Mouse (Mus musculus) layer of hippocampus, adult 2 months (tissue): Measurements from ENCODE around the gene Cpt1b. TPM values are rescaled to one million over a fixed set of nuclear protein-coding genes. Genes with fewer than 3 reads are reported as not detected.

Experiments
- DNase-seq, 2 experiments: peaks; one replicate each; pipeline ENCODE4 v3.0.0; 2022; ENCODE audit warnings: low spot score in 2 of 2
- H3K27ac ChIP-seq: fragments of 200-600 bp; 2 replicates; pipeline ENCODE4 v1.8.1; 2022
- H3K4me3 ChIP-seq: fragments of 200-600 bp; 2 replicates; pipeline ENCODE4 v1.8.1; 2022; ENCODE audit warnings: mild to moderate bottlenecking
- CTCF ChIP-seq: fragments of 200-600 bp; conservative IDR thresholded peaks from 2 replicates; pipeline ENCODE4 v1.8.1; 2022; ENCODE audit warnings: antibody characterized with exemption, mild to moderate bottlenecking, moderate library complexity
- total RNA-seq, 2 experiments: library from RNA; stranded (reverse); gene quantifications; 2 replicates each; pipeline ENCODE4 v1.2.3; 2021

Gene Cpt1b
- total RNA-seq, 2 experiments from 2014 or later: 1.3 to 3.1 TPM

- H3K4me3 ChIP-seq: peak within 1 kb of the TSS; percentile 100
- peak within 1 kb of the TSS; percentile 94 for H3K27ac ChIP-seq
- DNase-seq: peak; percentile 91 to 94
- TF ChIP-seq CTCF: no peak
These were observed 3.9 kb upstream of the Cpt1b start, which contains the start of the genes C730034F03Rik, Gm44502 and Chkb for GRCm38 (mm10) chr15:89429352-89430221. Gene C730034F03Rik (plus strand): TSS chr15:89429589. Gene Gm44502 (minus strand): TSS chr15:89429696. Gene Chkb (minus strand): TSS chr15:89429908.

GRCm38 (mm10) chr15:89428821-89429351 is 3.2 kb upstream of the Cpt1b start:
- H3K4me3 ChIP-seq: peak overlapping the region; percentile 100
- no peak for DNase-seq
- H3K27ac ChIP-seq: peak overlapping the region; percentile 94
- no peak for TF ChIP-seq CTCF

- DNase-seq: no peak
These were observed 2.6 kb upstream of the Cpt1b start for GRCm38 (mm10) chr15:89428136-89428790.

GRCm38 (mm10) chr15:89426716-89427115 is 1.1 kb upstream of the Cpt1b start:
- Histone ChIP-seq H3K4me3 (no peak overlapping the region), H3K27ac (no peak overlapping the region)
- DNase-seq: no peak

More at GRCm38 (mm10) chr15:89428136-89428790, 2.6 kb upstream of the Cpt1b start:
- H3K27ac ChIP-seq: no peak overlapping the region
- no peak for TF ChIP-seq CTCF
- H3K4me3 ChIP-seq: peak overlapping the region; percentile 100

GRCm38 (mm10) chr15:89424621-89425020 is 1.0 kb downstream of the Cpt1b start:
- no peak for DNase-seq
- H3K27ac ChIP-seq: no peak overlapping the region
- no peak for TF ChIP-seq CTCF
- no peak overlapping the region for H3K4me3 ChIP-seq

More at GRCm38 (mm10) chr15:89426716-89427115, 1.1 kb upstream of the Cpt1b start:
- TF ChIP-seq CTCF: no peak

- no peak for DNase-seq
- no peak overlapping the region for H3K4me3 ChIP-seq
- TF ChIP-seq CTCF: no peak
- H3K27ac ChIP-seq: no peak overlapping the region
These were observed 3.7 kb downstream of the Cpt1b start for GRCm38 (mm10) chr15:89421938-89422337.

GRCm38 (mm10) chr15:89415282-89415681 is 10.4 kb downstream of the Cpt1b start:
- Histone ChIP-seq H3K4me3 (no peak overlapping the region), H3K27ac (no peak overlapping the region)
- TF ChIP-seq CTCF: no peak
- DNase-seq: no peak

- H3K27ac ChIP-seq: no peak within 1 kb of the TSS
- no peak for TF ChIP-seq CTCF
- no peak for DNase-seq
- no peak within 1 kb of the TSS for H3K4me3 ChIP-seq
These were observed 15.5 kb downstream of the Cpt1b start, which contains the start of gene Syce3 for GRCm38 (mm10) chr15:89410118-89410517. Gene Syce3 (minus strand): TSS chr15:89410503.

- no peak for DNase-seq
- Histone ChIP-seq H3K4me3 (no peak overlapping the region), H3K27ac (no peak overlapping the region)
- no peak for TF ChIP-seq CTCF
These were observed 19.0 kb downstream of the Cpt1b start for GRCm38 (mm10) chr15:89406691-89407090.

GRCm38 (mm10) chr15:89404831-89405623 is 20.6 kb downstream of the Cpt1b start:
- no peak for TF ChIP-seq CTCF
- no peak overlapping the region for H3K27ac ChIP-seq
- no peak overlapping the region for H3K4me3 ChIP-seq
- DNase-seq: no peak

GRCm38 (mm10) chr15:89402471-89402870 is 23.2 kb downstream of the Cpt1b start:
- Histone ChIP-seq H3K4me3 (no peak overlapping the region), H3K27ac (no peak overlapping the region)
- TF ChIP-seq CTCF: no peak
- no peak for DNase-seq

GRCm38 (mm10) chr15:89399716-89400115 is 25.9 kb downstream of the Cpt1b start:
- no peak for TF ChIP-seq CTCF
- H3K4me3 ChIP-seq: no peak overlapping the region
- H3K27ac ChIP-seq: no peak overlapping the region
- no peak for DNase-seq
